Mouse (Mus musculus): ENCODE data around the gene Syngr1.

Gene Syngr1

DNA sequence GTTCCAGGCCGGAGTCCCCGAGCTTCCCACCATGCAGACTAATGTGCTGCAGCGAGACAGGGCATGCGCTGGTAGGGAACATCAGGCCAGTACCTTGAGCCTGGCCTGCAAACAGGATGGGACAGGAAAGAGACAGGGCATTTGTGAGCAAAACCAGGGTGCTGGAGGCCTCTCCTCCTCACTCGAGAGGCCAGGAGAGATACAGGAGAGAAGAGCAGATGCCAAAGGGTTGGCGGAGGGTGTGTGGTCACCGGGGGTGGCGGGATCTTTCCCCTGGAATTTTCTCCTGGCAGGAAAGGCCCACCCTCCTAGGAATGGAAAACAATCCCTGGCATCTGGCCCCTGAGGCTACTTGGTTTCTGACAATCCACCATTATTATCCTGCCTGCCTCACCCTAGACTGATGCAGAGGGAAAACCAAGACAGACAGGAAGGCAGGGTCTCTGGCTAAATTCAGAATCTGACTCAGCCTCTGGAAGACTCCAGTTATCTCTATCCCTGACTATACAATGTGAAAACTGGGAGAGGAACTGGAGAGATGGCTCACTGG is 21.0 kb upstream of the Syngr1 start:
- no peak for DNase-seq (ENCODE audit: low read depth)

DNA sequence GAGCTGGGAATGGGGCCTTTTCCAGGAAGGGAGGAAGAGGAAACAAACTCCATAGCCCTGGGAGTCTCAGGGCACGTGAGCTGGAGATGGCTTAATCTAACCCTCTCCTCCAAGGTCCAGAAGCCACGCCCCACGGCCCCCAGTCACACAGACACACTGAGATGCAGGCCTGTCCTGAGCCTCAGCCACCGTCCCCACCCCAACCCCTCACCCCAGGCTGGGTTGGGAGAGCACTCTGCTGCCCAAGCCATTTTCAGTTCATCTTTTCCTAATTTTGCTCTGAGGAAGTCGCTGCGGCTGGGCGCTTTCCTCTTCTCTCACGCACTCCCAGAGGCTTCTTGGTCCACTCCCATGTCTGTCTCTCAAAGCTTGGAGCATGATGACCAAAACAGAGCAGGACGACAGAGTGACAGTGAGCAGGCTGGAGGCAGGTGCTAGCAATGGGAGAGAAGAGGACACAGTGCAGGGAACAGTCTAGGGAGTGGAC is 19.1 kb upstream of the Syngr1 start:
- DNase-seq (ENCODE audit: low read depth) = no peak

DNA sequence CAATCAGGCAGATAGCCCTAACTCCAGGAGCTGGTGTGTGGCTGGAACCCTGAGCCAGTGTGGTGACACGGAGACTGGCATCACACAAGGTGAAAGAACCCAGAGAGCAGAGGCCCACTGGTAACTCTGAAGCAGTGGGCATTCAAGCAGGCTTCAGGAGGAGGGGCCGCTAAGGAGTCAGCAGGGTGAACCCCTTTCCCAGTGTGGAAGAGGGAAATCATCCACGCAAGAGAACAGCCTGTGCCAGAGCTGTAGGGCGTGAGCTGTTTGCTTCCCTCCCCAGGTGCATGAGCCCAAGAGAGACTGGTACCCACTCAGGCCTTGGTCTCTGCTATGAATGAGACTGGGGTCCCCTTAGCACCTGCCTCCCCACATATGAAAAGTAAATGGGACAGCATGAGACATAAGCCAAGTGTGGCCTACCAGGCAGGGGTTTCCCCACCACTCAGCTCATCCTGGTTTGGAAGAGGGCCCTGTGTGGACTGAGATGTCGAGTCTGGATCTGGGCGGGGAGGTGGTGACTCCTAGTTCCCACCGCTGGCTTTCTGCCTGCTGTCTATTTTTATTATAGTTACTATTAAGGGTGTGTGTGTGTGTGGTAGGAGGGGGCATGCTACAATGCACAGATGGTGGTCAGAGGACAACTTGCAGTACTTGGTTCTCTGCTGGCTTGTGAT is 18.4 kb upstream of the Syngr1 start:
- no peak for DNase-seq (ENCODE audit: low read depth)

DNA sequence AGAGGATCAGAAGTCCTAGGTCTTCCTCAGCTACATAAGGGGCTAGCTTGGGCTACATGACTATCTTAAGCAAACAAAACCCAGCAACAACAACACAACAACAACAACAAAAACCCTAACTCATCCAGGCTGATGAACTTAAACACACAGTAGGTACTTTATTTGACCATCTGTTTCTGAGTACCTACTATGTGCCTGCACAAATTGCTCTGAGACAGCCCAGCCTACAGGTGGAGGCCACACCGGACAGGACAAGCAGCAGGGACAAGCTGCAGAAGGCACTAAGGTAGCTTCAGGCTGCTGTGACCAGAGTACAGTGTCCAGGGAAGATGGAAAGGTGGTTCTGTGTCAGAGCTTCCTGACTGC is 17.9 kb upstream of the Syngr1 start:
- no peak for DNase-seq (ENCODE audit: low read depth)

GRCm38 (mm10) chr15:80074663-80075373 is 16.3 kb upstream of the Syngr1 start:
- DNase-seq (ENCODE audit: low read depth) = no peak

DNA sequence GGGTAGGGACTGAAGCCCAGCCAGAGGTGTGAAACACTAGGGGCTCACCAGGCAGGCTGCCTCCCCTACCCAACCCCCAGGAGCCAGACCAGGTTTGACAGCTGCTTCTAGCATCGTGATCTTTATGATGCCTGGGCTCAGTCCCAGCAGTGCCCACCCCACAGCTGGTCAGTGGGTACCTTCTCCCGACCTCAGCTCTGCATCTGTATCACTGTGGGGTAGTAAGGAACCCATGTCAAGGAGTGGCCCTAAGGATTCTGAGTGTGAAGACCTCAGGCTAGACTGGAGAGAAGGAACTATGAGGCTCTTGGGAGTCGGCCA is 15.8 kb upstream of the Syngr1 start:
- no peak for DNase-seq (ENCODE audit: low read depth)

DNA sequence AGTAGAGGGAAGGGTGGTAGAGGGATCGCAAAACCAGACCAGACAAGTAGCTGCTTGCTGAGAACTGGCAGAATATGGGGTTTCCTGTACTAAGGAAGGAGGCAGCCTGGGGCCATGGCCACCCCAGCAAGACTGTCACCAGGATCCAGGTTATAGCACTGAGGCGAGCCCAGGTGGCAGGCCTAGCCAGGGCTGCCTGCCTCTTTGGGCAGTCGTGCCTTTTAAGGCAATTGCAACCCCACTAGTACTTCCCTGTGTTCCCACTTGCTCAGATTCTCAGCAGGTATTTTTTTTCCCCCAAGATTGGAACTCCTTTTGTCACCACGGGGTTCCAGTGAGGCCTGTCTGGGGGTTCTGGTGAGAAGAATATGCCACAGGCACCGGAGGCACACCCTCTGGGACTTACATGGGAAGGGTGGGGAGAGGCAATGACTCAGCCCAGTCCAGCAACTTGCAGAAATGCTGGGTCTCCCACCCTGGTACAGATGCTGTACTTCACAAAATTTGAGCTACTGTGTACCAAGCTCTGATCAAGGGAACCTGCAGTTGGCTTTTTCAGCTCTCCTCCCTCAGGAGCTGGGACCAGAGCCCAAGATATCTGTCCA is 15.3 kb upstream of the Syngr1 start:
- no peak for DNase-seq (ENCODE audit: low read depth)

DNA sequence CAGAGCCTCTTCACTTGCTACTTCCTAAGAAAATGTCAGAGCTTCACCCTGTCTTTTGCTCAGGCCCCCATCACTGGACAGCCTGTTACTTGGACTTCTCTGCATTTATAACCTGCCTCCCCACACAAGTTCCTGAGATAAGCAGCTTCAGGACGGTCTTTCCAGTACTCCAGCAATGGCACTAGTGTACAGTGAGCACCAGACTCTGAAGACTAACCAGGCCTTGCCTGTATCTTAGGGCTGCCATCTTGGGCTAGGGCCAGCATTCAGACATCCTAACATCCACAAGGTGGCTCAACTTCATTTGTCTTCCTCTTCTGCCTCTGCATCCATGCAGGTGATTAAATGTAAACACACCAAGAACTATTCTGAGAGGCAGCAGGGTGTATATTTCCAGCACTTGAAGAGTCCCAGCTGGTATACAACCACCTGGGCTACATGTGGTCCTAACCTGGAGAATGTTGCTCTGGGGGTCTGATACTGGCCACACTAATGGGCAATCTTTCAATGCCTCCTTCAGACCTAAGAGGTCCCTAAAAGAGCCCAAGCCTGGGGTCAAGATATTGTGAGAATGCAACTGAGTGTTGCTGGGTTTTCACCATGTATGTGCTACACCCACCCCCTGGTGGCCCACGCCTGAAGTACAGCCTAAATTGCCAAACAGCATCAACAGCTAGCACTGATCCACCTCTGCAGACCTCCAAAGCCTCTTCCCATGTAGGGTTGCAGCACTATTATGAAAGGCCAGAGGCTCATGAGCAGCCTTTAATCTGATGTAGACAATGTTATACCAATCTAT is 14.6 kb upstream of the Syngr1 start:
- peak; percentile 89 for DNase-seq (ENCODE audit: low read depth)

GRCm38 (mm10) chr15:80078058-80078814 is 12.9 kb upstream of the Syngr1 start:
- DNase-seq (ENCODE audit: low read depth) = no peak

DNA sequence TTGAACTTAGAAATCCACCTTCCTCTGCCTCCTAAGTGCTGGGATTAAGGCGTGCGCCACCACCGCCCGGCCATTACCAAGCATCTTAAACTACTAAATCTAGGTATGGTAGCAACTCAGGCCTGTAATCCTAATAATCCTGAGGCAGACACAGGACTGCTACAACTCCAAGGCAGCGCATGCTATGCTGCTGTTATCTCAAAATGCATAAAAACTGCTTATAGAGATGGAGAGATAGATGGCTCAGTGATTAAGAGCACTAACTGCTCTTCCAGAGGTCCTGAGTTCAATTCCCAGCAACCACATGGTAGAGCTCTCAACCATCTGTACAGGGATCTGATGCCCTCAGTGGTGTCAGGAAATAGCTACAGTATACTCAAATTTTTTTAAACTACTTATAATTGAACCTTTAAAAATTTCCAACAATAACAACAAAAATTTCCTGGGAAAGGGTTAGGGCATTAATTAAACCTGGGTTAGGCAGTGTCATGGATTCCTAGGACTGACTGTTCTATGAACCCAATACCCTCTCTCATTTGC is 11.9 kb upstream of the Syngr1 start:
- DNase-seq (ENCODE audit: low read depth) = no peak

DNA sequence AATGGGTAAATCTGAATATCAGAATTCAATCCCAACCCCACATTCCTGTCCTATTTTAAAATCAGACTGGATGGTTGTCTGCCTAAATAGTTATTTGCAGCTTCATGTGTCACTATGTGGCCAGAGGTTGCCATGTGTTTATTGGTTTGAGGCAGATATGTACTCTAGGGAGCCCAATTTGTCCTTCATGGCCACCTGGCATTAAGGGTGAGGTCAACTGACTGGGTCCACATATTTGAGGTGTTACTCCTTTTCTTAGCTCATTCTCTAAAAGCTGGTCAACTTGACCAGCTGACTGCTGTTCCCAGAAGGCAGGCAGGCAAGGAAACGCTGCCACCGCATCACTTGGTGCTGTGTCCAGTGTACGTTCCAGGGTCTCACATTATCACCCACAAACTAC is 11.2 kb upstream of the Syngr1 start:
- DNase-seq (ENCODE audit: low read depth) = no peak

DNA sequence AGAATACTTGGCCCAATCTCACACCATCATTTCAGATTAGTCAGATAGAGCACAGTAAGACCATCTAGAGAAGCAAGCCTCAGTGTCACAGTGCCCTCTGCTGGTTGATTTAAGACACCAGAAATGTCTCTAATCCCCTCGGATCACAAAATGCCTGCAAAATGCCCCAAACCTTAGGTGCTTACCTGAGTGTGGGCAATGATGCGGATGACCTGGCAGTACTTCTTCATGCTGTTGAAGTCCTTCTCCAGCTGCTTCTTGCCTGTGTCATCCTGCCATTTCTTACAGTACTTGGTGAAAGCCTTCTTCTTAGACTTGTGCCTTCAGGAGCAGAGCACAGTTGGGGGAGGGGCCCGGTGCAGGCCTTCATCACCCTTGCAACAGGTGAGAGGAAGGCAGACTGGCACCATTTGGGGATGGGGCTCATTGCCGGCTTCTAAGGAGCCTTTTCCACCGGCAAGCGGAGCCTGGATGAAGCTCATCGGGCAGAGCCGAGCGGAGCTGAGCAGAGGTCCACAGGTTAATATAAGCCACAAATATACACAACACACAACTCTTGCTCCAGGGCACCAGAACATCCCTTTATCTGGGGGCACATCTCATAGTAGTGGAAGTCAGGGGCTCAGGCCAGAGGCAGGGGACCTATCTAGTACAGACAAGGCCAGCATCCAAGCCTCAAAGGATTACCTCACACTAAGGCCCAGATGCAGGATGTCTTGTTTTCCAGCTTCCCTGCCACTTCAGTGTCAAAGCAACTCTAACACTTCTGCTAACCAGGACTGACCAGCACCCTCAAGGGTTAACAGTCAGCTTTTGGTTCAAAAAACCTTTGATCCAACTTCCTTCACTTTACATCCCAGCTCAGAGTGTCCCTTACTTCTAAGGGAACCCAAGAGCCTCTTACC is 10.2 kb upstream of the Syngr1 start:
- peak; percentile 80 for DNase-seq (ENCODE audit: low read depth)

GRCm38 (mm10) chr15:80081801-80082546 is 9.2 kb upstream of the Syngr1 start:
- DNase-seq (ENCODE audit: low read depth) = no peak

DNA sequence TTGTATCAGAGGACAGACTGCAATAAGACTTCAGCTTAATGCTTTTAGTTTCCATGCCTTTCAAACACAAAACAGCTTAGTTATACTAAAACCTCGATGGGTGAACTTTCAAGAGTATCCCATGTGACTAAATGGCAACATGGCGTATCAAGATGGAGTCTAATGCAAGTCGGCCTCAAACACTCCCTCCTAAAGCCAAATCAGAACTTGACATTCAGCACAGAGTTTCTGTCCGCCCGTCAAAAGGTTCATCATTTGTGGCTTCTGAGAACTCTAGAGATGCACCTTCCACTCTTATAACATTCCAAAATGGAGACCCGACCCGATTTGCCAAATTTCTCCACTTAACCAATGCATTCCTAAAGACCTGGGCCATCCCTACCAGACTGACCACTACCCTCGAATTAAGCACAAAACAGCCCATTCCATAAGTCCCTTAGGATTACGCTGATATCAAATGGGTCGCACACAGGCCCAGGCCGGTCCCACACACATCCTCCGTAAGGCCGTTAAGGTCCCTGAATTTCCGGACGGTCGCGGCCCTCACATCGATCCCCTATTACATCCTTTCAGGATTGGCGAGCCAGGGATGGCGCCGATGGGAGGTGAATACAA is 8.4 kb upstream of the Syngr1 start:
- DNase-seq (ENCODE audit: low read depth) = peak; percentile 80

DNA sequence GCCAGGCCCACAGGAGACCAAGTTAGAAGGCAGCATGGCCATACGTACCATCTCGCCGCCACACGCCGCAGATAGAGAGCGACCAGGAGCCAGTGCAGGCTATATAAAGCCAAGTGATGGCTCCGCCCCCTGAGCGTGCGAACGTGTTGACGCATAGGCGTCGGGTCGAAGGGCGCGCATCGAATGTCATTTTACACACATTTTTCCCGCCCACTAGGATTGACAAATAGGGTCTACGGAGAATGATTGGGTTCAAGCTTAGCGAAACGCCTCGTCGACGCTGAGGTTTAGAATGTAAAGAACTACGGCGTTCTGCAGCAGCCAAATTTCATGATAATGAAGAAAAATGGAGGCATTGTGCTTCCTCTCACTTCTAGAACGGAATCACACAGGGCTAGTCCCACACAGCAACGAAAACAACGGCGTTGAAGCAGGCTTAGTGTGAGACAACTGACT is 7.8 kb upstream of the Syngr1 start:
- peak; percentile 100 for DNase-seq (ENCODE audit: low read depth)

- no peak for DNase-seq (ENCODE audit: low read depth)
These were observed 7.4 kb upstream of the Syngr1 start for GRCm38 (mm10) chr15:80083740-80084139.

DNA sequence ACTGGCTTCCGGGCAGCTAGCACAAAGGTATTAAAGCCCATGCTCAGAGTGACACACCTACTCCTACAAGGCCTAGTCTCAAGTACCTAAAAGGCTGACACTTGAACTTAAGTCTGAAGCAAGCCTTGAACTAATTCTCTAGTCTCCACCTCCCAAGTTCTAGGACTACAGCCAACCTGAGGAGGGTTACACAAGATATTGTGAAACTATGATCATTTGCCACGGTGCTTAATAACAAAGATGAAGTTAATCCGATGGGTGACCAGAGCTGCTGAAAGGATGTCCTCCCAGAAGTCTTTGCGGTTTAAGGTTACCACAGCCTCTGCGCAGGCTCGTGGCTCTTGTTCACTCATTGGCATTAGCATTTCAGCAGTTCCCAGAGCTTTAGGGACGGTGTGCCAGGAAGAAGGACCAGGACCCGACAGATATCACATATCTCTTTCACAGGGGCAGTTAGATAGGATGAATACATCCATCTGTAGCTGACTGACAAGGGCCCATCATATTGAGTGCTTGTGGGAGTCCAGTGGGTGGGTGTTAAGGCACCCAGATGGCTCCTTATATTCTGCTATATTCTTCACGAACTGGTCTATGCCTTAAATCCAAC is 3.6 kb upstream of the Syngr1 start:
- DNase-seq (ENCODE audit: low read depth) = peak; percentile 54

DNA sequence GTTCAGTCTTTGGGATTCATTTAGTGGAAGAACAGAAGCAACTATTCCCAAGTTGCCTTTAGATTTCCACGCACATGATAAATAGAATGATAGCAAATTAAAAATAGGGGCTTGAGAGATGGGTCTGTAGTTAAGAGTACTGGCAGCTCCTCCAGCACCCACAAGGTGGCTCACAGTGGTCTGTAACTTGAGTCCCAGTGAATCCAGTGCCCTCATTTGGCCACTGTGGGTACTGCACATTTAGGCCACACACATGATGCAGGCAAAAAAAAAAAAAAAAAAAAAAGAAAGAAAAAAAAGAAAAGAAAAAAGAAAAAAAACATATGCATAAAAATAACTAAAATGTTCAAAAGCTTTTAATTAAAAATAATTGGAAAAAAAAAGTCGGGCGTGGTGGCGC is 2.5 kb upstream of the Syngr1 start:
- DNase-seq (ENCODE audit: low read depth) = peak; percentile 95

DNA sequence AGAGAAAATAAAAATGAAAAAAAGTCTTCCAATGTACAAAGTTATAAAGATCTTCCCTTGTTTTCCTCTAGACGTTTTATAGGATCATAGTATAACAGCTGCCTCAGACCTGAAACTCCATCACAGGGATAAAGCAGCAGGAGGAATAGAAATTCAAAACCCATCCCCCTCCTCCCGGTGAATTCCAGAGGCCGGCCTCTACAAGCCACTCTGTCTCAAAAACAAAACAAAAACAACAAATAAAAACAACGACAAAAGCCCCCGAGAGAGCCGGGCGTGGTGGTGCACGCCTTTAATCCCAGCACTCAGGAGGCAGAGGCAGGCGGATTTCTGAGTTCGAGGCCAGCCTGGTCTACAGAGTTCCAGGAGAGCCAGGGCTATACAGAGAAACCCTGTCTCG is 979 bp upstream of the Syngr1 start:
- DNase-seq (ENCODE audit: low read depth) = no peak
